Mouse (Mus musculus) frontal cortex, adult (tissue): ENCODE results near the gene BC049762.

Experiments
- ATAC-seq: cut with Nextera tagmentation; 2 replicates; pipeline ENCODE4 v1.9.2; 2017; ENCODE audit warnings: mild to moderate bottlenecking, moderate library complexity, mixed read lengths; ENCODE audit not compliant: low TSS enrichment

BC049762 gene

DNA sequence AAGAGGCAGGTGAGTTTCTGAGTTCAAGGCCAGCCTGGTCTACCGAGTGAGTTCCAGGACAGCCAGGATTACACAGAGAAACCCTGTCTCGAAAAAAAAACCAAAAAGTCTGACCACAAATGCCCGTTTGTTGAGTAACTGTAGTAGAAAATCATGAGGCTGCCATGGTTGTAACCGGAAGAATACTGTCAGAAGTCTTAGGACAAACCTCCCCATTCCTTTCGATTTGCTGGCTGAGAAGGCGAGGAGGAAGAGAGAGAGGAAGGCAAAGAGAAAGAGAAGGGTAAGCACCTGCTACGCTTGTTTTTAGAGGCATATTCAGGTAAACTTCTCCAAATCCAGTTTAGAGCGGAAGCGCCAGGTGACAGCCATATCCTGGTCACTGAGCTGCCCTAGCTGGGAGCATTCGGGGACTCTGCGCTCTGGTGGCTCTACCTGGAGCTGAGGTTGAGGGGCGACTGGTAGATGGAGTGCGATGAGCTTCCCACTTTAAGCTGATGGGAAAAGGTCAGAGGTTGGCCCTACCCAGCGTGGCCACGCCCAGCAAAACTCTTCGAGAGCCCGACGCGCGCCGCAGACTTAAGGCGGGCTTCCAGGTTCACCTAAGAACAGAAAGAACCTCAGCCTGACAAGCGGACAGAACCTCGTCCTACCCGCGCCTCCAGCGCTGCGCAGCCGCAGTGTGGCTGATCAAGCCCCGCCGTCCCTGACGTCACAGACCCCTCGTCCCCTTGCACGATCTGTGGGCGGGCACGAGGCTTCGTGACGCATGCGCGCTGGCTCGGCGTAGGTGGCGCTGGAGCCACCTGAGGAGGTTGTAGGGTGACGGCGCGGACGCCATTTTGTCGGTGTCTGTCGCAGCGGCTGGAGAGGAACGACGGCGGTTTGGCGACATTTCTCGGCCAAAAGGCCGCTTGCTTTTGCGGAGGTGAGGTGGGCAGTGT lies at the start of gene BC049762:
BC049762 (minus strand) TSS at position 705 of the 944 bp plus-strand sequence.
- peak; percentile 97 for ATAC-seq

DNA sequence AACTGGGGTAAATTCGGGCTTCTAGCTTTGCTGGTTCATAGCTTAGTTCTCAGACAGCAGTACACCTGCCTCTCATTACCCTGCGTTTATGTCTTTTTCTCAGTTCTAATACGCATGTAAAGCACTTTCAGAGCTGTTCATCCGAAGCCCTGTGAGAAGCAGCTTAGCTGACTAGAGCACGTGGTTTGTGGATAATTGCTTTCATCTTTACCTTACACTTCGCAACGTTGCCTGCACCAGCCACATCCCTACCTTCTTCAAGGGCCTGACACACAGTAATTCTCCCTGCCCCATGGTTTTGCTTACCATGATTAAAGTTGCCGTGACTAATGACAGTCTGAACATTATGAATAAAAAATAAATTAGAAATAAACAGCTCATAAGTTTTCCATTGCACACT lies 49.0 kb upstream of the BC049762 start:
- ATAC-seq = no peak

DNA sequence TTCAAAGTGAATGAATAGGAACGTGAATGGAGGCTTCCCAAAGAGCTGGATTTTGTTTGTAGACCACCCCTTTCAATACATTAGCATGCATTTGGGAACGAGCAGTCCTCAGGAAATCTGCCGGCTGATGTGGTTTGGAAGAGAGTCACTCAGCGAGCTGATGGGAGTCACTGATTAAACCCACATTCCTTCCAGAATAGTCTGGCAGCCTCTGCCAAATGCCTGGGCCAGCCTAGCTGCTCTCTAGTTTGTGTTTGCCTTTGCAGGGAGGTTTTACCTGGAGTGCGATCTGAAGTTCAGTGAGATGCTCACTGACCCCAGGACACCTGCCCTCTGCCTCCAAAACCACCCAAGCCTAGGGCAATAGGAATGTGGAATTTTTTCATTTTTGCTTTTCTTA lies 45.5 kb upstream of the BC049762 start:
- ATAC-seq = no peak

GRCm38 (mm10) chr11:51303981-51304553 lies 41.2 kb upstream of the BC049762 start:
- peak; percentile 70 for ATAC-seq

GRCm38 (mm10) chr11:51302396-51302795 lies 39.5 kb upstream of the BC049762 start:
- no peak for ATAC-seq

GRCm38 (mm10) chr11:51298691-51299090 lies 35.8 kb upstream of the BC049762 start:
- no peak for ATAC-seq

GRCm38 (mm10) chr11:51295742-51296141 lies 32.9 kb upstream of the BC049762 start:
- no peak for ATAC-seq

DNA sequence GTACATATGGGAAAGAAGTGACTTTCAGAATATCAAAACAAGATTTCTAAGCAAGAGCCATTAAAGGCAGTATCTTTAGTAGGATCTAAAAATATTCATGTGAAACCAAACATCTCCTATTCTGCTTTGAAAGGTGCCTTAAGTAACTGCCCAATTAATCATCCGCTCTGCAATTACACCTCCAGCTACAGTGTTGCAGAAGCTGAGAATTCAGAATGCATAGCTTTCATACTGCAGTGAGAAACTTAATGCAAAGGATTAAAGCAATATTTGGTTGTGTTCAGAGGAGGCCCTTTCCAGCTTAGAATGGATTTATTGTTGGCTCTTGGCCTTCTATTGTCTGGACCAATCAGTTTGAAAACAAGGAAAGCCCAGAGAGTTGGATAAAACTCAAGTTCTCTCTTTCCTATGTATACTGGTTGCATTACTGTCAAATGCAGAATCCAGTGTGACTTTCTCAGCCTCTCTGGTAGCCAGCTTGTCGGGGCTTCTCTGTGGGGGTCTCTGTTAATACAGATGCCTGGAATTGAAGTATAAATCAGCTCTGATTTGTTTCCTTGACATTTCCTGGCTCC lies 31.2 kb upstream of the BC049762 start:
- ATAC-seq = no peak

- ATAC-seq = peak; percentile 13; the same call in 1 of the 2 replicates
Observed at GRCm38 (mm10) chr11:51290066-51290955, 27.5 kb upstream of the BC049762 start.

DNA sequence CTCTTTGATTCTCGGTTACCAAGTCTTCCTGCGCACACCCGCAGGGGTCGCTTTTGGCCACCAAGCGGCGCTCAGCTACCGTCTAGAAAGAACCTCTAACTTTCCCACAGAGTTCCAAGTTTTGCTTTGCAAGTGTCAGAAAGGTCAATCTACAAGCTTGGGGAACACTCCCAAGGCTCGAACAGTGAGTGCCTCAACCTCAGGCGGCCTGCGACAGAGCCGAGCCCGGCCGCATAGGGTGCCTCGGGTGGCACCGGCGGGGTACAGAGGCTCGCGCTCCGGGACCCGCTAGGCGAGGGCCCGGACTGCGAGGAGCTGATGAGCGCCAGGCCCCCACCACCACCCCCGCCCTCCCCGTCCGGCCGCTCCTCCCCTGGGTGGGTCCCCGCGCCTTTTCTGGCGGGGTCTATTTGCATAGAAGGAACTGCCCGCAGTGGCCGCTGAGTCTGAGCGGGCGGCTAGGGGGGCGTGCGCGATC lies 26.8 kb upstream of the BC049762 start, which contains the start of gene Col23a1:
Col23a1 (plus strand) TSS at position 357 of the 478 bp plus-strand sequence.
- ATAC-seq = peak; percentile 65

DNA sequence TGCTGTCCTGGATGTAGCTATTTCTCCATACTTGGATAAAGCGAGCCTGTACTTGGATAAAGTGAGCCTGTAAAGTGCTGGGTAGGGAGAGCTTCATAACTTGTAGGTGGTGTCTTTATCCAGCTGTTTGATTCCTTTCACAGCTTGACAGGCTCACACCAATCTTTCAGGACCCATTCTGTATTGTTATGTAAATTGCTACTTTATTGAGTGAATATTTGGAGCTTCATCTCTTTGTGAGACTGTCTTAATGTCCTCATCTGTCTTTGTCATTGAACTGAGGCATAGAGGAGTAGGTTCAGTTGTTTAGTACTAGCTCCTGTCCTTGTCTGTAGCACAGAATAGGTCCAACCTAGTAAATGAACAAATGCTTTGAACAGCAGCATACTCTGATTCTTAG lies 11.6 kb upstream of the BC049762 start:
- ATAC-seq = no peak

- no peak for ATAC-seq
Observed at GRCm38 (mm10) chr11:51265326-51265725, 2.5 kb upstream of the BC049762 start.

DNA sequence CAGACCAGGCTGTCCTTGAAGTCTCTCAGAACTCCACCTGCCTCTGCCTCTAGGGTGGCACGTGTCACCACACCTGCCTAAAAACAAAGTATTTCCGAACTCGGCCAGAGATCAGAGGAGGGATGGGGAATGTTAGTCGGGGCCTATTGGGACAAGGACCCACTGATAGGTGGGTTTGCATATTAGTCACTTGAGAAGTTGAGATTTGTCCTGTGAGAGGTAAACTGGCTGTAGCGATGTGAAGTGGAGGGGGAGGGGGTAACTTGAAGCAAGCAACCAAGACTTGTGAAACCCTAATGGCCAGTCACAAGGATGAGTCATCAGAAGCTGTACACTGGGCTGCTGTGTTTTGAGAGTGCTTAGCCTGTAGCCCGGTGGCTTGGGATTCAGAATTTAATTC lies 1.5 kb upstream of the BC049762 start:
- ATAC-seq = no peak

DNA sequence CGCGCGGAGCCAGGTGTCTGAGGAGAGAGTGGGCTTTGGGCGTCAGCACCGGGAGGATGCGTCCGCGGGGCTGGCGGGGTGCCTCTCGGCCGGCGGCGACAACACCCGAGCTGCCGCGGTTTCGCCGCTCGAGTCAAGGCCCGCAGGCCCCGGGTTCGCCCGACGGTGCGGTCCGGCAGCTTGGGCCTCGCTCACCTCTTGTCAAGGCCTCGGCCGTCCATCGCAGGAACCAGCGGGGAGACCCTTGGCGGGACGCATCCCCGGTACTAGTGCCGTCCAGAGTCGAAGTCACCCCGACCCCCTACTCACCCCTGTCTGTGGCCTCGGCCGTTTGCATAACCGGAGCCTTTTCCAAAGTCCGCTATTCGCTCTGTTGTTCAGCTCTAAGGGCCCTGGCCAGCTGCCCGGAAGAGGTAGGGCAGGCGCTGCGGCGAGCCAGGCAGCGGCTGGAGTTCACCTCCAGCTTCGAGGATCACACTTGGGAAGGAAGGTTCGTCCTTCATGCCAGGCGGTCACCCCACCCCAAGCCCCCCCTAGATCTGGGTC lies 513 bp upstream of the BC049762 start:
- peak; percentile 38 for ATAC-seq

- no peak for ATAC-seq
Observed at GRCm38 (mm10) chr11:51261680-51262219, 1.1 kb downstream of the BC049762 start, which contains the start of gene Clk4. Gene Clk4 (plus strand): TSS chr11:51261730.

- ATAC-seq = no peak
Observed at GRCm38 (mm10) chr11:51257006-51257405, 5.8 kb downstream of the BC049762 start.

- ATAC-seq = no peak
Observed at GRCm38 (mm10) chr11:51242897-51243296, 19.9 kb downstream of the BC049762 start.

DNA sequence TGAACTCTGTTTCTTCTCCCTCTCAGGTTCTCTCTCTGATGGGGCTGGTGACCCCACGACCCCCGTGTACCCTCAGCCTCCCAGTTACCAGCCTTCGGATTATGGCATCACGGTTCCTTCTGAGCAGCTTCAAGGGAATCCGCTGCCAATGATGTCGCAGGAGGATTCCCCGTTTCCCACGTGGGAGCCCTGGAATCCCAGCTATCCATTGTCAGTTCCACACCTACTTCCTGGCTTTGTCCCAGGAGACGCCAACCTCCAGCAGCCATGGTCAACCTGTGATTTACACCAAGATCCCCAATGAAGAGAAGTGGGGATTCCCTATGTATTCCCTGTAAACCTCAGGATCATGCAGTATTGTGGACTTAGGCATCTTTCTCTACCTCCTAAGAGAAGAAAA lies 28.2 kb downstream of the BC049762 start:
- ATAC-seq = no peak

DNA sequence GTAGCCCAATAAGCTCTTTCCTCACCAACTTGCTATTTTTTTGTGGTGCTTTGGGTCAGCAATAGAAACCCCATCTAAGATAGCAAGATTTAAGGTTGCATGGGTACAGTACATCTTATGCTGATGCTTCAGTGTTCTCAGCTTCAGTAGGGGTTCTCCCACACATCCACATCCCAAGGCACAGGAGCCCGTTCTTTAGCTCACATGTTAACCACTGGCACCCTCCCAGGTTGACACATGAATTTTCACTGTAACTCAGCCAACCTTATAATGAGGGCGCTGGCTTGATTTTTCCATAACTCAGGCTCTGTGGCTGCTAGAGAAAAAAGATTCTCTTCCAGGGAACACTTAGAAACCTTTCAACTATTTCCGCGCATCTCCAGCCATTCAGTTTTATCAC lies 35.7 kb downstream of the BC049762 start:
- peak; percentile 92 for ATAC-seq

- ATAC-seq = no peak
Observed at GRCm38 (mm10) chr11:51220308-51220707, 42.5 kb downstream of the BC049762 start, which contains the start of gene Gm12569. Gene Gm12569 (plus strand): TSS chr11:51220473.
